Mouse (Mus musculus) neural tube, embryonic 14.5 days (tissue): ENCODE measurements at regions not wholly inside any gene's neighbourhood (a gene's known extent, or its start where the extent isn't known, plus 50 kb on each side); places are given as distances from the start of the nearest gene placed in this dataset.

Experiments used
- ATAC-seq: fragments of 200-750 bp; cut with Nextera tagmentation; 2 replicates; pipeline ENCODE4 v1.8.0; 2017; ENCODE audit warnings: low read depth, mild to moderate bottlenecking, moderate TSS enrichment, moderate library complexity
- H3K27ac ChIP-seq: fragments of 300-500 bp; sonication (generic); 2 replicates; pipeline ENCODE4 v1.5.1; 2014; ENCODE audit warnings: low read depth, mild to moderate bottlenecking, control low read depth, low read length, moderate library complexity, mixed read lengths
- H3K27me3 ChIP-seq: fragments of 300-500 bp; sonication (generic); 2 replicates; pipeline ENCODE4 v1.6.1; 2014; ENCODE audit warnings: low read length; ENCODE audit not compliant: control insufficient read depth, insufficient read depth
- H3K36me3 ChIP-seq: fragments of 300-500 bp; sonication (generic); 2 replicates; pipeline ENCODE4 v1.6.1; 2014; ENCODE audit warnings: low read length, mixed read lengths; ENCODE audit not compliant: control insufficient read depth, insufficient read depth
- H3K4me1 ChIP-seq: fragments of 300-500 bp; sonication (generic); 2 replicates; pipeline ENCODE4 v1.6.1; 2014; ENCODE audit warnings: low read length; ENCODE audit not compliant: control insufficient read depth, insufficient read depth
- H3K4me2 ChIP-seq: fragments of 300-500 bp; sonication (generic); 2 replicates; pipeline ENCODE4 v1.6.1; 2014; ENCODE audit warnings: mild to moderate bottlenecking, low read depth, low read length, control low read depth
- H3K4me3 ChIP-seq: fragments of 300-500 bp; sonication (generic); 2 replicates; pipeline ENCODE4 v1.5.1; 2014; ENCODE audit warnings: low read depth, low read length, control low read depth, mixed read lengths
- H3K9ac ChIP-seq: fragments of 300-500 bp; sonication (generic); replicated peaks from 2 replicates; pipeline ENCODE4 v1.6.1; 2014; ENCODE audit warnings: low read depth, mild to moderate bottlenecking, control low read depth, low read length, mixed read lengths
- H3K9me3 ChIP-seq: fragments of 300-500 bp; sonication (generic); 2 replicates; pipeline ENCODE4 v1.6.1; 2016; ENCODE audit warnings: low read length; ENCODE audit not compliant: control insufficient read depth
- WGBS: fragments of 180-500 bp; shearing (Covaris S2); extraction: QIAGEN DNeasy Blood & Tissue Kit; methylation state at CpG from one replicate; pipeline ENCODE4 v1.1.7; 2014; 5-methylcytosine and 5-hydroxymethylcytosine counted together

DNA sequence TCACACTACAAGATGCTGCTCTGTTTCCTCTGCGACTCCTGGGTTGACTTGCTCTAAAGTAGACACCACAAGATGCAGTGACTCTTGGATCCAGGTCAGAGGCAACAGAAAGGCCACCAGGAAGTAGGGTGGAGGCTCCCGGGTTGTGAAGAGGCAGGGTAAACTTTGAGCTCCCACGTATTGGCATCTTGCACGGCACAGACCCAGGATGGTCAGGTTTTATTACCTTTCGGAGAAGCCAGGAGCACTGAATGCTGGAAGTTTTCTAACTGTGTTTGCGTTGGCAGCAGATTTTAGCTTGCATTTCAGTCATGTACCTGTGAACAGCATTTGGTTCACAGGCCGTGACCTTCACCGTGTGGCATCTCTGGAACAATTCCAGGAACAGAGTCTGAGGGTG lies 227.2 kb upstream of the Foxq1 start:
- no peak for ATAC-seq
- no peaks in the 10 kb centered on the region for H3K27me3 ChIP-seq
- H3K4me3 ChIP-seq, result no peak overlapping the region
- no peaks in the 10 kb centered on the region for H3K9me3 ChIP-seq
- no peak overlapping the region for H3K4me2 ChIP-seq
- no peak overlapping the region for H3K9ac ChIP-seq
- H3K4me1 ChIP-seq, result no peaks in the 10 kb centered on the region
- no peak overlapping the region for H3K27ac ChIP-seq
- 89% methylated on average over 8 of the region's 8 CpGs for WGBS
- H3K36me3 ChIP-seq, result no peaks in the 10 kb centered on the region

DNA sequence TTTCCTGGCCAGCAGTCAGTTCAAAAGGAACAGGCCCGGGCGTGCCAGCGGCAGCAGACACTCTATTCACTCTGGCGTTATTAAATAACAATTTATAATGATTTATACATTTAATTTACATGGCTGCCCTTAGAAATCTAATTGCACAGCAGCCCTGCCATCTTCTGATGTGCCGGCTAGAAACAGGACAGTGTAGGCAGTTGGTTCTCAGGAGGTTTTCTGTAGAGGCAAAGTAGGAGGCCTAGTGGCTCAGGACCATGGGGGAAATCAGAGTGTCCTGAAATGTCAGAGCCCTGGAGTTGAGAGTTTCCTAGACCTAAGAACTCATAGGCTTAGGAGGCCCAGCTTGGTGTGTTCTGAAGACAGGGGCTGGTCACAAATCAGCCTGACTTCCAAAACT lies 225.2 kb upstream of the Foxq1 start:
- H3K36me3 ChIP-seq, result no peaks in the 10 kb centered on the region
- 45% methylated on average over 5 of the region's 5 CpGs for WGBS
- H3K27me3 ChIP-seq, result no peaks in the 10 kb centered on the region
- H3K4me1 ChIP-seq, result no peaks in the 10 kb centered on the region
- no peak overlapping the region for H3K27ac ChIP-seq
- H3K9me3 ChIP-seq, result no peaks in the 10 kb centered on the region
- no peak overlapping the region for H3K4me2 ChIP-seq
- ATAC-seq, result peak; percentile 50; the same call in 1 of the 2 replicates
- no peak overlapping the region for H3K9ac ChIP-seq
- no peak overlapping the region for H3K4me3 ChIP-seq

DNA sequence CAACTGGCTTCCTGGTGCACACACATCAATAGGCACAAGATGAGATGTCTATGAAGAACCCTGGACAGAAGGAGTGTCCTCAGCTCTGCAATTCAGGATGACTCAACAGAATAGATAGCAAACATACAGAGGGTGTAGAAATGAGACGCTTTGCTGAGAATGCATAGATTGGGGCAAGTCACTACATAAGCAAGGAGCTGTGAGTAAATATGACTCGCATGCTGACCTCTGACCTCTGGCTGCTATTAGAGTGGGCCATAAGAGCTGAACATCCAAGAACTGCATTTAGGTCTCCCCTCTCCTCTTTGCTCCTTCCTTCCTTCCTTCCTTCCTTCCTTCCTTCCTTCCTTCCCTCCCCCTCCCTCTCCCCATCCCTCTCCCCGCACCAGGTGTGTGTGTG lies 221.0 kb upstream of the Foxq1 start:
- H3K4me1 ChIP-seq, result 0 out of 2 replicates have a peak, but pooled peaks cover 5% of the 10 kb centered on the region

DNA sequence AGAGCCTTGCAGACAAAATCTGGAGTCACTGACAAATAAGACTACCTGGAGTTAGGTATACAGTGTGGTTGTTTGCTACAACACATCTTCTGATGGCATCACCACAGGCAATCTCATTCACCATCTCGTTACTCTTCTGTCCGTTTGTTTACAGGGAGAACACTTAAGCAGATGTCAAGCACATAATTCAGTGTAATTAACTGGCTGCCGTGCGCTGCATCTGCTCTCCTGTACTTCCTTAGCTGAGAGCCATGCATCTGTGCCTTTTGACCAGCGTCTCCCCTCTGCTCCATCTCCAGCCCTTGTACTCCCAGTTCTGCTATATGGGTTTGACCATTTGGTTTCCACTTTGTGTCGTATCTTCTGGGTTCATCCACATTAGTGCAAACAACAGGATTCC lies 218.3 kb upstream of the Foxq1 start:
- no peak overlapping the region for H3K9ac ChIP-seq
- ATAC-seq, result peak; percentile 57
- H3K9me3 ChIP-seq, result no peaks in the 10 kb centered on the region
- H3K4me3 ChIP-seq, result no peak overlapping the region
- H3K36me3 ChIP-seq, result no peaks in the 10 kb centered on the region
- no peaks in the 10 kb centered on the region for H3K27me3 ChIP-seq
- WGBS, result 28% methylated on average over 6 of the region's 6 CpGs
- 0 out of 2 replicates have a peak, but pooled peaks cover 5% of the 10 kb centered on the region for H3K4me1 ChIP-seq
- no peak overlapping the region for H3K27ac ChIP-seq
- H3K4me2 ChIP-seq, result no peak overlapping the region

More for the DNA sequence above, 221.0 kb upstream of the Foxq1 start:
- Histone ChIP-seq H3K9me3 (no peaks in the 10 kb centered on the region), H3K4me3 (no peak overlapping the region), H3K27me3 (no peaks in the 10 kb centered on the region), H3K27ac (no peak overlapping the region), H3K4me2 (no peak overlapping the region), H3K36me3 (no peaks in the 10 kb centered on the region), H3K9ac (no peak overlapping the region)
- ATAC-seq, result no peak
- 93% methylated on average over 3 of the region's 3 CpGs for WGBS

DNA sequence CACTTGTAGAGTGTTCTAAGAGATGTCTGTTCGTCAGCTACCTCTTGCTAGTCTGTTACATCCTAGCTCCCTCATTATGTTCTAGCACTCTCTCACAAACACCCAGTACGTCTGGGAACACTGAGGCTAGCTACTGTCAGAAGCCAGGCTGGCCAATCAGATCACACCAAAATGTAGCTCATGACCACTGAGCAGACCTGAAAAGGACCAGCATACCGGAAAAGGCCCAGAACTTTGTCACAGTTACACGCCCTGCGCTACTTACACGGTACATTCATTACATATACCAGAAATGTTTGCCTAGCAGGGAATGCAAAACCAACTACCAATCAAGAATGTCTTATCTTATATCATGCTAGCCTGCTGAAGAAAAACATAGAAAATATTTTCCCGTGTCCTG lies 216.5 kb upstream of the Foxq1 start:
- H3K4me1 ChIP-seq, result 0 out of 2 replicates have a peak, but pooled peaks cover 5% of the 10 kb centered on the region
- no peak overlapping the region for H3K9ac ChIP-seq
- no peak for ATAC-seq
- 93% methylated on average over 7 of the region's 7 CpGs for WGBS
- no peaks in the 10 kb centered on the region for H3K27me3 ChIP-seq
- H3K36me3 ChIP-seq, result no peaks in the 10 kb centered on the region
- H3K4me3 ChIP-seq, result no peak overlapping the region
- no peak overlapping the region for H3K4me2 ChIP-seq
- H3K27ac ChIP-seq, result no peak overlapping the region
- no peaks in the 10 kb centered on the region for H3K9me3 ChIP-seq

DNA sequence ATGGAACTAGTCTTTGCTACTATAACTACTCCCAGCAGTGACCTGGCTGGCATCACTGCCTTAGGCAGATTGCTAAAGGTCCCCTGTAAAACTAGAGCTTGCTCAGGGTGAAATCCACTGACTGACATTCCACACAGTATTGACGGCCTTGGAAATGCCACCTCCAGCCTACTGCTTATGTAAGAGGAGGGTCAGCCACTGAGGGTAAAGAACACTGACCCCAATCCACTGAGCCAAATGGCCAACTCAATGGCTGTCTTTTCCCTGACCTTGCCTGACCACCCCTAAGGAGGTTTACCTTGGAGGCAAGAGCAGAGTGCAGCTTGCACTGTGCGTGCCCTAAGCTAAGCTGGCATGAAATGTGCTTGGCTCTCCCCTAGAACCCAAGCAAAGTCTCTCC lies 216.0 kb upstream of the Foxq1 start:
- WGBS, result 77% methylated on average over 2 of the region's 2 CpGs
- Histone ChIP-seq H3K4me1 (0 out of 2 replicates have a peak, but pooled peaks cover 5% of the 10 kb centered on the region), H3K9me3 (no peaks in the 10 kb centered on the region), H3K27ac (no peak overlapping the region), H3K4me2 (no peak overlapping the region), H3K4me3 (no peak overlapping the region), H3K9ac (no peak overlapping the region), H3K27me3 (no peaks in the 10 kb centered on the region), H3K36me3 (no peaks in the 10 kb centered on the region)
- ATAC-seq, result no peak

DNA sequence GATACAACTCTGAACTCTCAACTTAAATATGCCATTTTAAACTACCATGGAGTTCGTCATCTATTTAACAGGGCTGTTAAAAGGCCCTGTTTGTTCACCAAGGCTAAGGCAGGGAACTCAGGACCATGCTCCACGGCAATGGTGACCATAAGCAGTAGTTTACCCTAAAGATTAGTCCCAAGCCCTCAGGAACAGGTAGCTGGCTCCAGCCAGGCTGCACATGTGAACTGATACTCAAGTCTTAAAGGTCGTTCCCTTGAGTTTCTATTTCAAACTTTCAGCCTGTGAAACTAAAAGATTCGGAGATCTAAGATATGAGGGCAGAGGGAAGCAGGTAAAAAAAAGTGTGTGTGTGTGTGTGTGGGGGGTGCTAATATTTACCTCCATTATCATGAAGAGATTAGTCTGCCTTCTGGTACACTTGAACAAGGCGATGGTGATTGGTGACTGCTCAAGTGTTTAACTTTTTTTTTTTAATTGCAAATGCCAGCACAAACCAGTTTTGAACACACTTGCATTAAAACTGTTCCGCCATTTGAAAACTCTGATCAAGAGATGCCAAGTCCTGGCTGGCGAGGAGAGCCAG lies 215.5 kb upstream of the Foxq1 start:
- H3K27ac ChIP-seq, result no peak overlapping the region
- H3K4me1 ChIP-seq, result 0 out of 2 replicates have a peak, but pooled peaks cover 5% of the 10 kb centered on the region
- no peaks in the 10 kb centered on the region for H3K9me3 ChIP-seq
- H3K4me3 ChIP-seq, result no peak overlapping the region
- 80% methylated on average over 7 of the region's 7 CpGs for WGBS
- no peaks in the 10 kb centered on the region for H3K27me3 ChIP-seq
- H3K36me3 ChIP-seq, result no peaks in the 10 kb centered on the region
- no peak overlapping the region for H3K4me2 ChIP-seq
- H3K9ac ChIP-seq, result no peak overlapping the region
- no peak for ATAC-seq

DNA sequence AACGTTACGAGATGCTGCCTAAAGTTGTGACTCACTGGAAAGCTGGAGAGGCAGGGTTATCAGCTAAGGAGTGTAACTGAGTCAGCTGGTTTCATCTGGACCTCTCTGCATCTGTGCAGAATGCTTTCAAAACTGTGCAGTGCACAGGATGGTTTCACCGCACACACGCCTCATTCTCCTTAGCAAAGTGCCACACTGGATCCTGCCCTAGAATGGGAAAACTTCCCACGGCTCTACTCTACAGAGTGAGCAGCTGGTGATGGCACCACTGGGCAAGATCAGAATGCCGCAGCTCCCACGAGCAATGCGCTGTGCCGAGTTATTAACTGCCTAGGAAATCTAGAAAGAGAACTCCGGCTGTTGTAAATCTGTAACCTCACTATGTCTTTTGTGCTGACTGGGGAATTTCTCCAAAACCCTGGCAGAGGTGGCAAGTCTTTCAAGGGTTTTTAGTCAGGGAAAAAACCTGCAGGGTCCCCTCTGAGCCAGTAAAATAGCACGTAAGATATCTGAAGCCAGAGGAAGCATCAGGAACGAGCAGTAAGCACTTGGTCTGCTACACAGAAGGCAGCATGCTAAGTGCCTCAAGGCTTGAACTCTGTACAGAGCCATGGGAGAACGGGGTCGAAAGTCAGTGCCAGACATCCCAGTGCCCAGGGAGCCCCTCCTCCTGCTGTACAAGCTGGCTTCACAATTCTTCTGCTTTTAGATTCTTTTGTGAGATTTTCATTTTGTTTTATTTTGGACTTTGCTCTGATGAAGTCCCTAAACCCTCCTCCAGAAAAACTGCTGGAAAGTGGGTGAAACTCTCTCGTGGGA lies 214.4 kb upstream of the Foxq1 start:
- Histone ChIP-seq H3K36me3 (no peaks in the 10 kb centered on the region), H3K4me2 (no peak overlapping the region), H3K4me1 (0 out of 2 replicates have a peak, but pooled peaks cover 5% of the 10 kb centered on the region), H3K9ac (no peak overlapping the region), H3K27me3 (no peaks in the 10 kb centered on the region), H3K4me3 (no peak overlapping the region), H3K9me3 (no peaks in the 10 kb centered on the region), H3K27ac (no peak overlapping the region)
- 68% methylated on average over 15 of the region's 15 CpGs for WGBS
- peak; percentile 30; the same call in 1 of the 2 replicates for ATAC-seq

DNA sequence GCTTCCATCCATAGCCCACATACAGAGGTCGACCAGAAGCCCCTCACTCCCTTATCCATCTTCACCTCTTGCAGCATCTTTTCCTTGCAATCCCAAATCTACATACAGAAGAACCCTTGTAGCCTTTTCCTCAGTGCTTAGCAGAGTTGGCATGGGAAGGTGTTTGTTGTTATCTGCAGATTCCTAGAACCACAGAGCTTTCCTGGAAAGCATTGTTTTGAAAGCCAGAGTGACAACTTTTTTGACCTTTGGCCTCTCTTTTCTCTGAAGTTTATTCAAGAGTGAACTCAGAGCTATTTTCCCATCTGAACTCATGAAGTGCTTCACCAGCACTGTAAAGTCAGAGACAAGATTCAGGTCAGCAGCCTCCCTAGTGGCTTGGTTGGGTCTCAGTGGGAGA lies 209.7 kb upstream of the Foxq1 start:
- 65% methylated on average over 1 of the region's 1 CpGs for WGBS

More for the DNA sequence above, 209.7 kb upstream of the Foxq1 start:
- Histone ChIP-seq H3K4me3 (no peak overlapping the region), H3K27ac (no peak overlapping the region), H3K36me3 (no peaks in the 10 kb centered on the region), H3K4me2 (no peak overlapping the region), H3K27me3 (no peaks in the 10 kb centered on the region), H3K4me1 (no peaks in the 10 kb centered on the region), H3K9ac (no peak overlapping the region), H3K9me3 (no peaks in the 10 kb centered on the region)
- ATAC-seq, result no peak
